Mouse (Mus musculus): ENCODE data around the gene Homez. TPM values are rescaled to one million over a fixed set of nuclear protein-coding genes. Genes with fewer than 3 reads are reported as not detected.

Homez gene
- polyA plus RNA-seq (2015; fragmentation: Nextera tagmentation; extraction: Ambion mirVana), result 2.2 TPM in 2 replicates

DNA sequence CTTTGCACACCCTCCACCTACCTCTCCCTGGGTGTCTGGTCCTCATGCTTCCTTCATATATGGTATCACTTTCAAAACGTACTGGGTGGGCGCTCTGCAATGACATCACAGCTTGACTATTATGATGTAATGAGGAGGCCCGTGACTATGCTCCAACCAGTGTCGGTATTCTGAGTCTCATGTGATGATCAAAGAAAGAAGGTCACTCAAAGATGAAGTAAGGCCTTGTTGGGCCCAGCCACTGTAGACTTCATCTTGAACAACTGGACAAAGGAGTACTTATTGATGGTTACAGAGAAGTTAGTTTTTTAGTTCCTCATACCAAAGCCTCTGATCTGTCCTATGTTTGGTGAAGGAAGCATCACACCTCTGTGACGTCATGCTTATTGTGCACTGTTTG lies at the start of gene Homez:
Gene Homez (minus strand): TSS at position 101 of the 400 bp plus-strand sequence.
- ATAC-seq (ENCODE audit: low read depth) (no peak), DNase-seq (no peak)
- Histone ChIP-seq H3K9me3 (replicated peaks) (no peaks in the 10 kb centered on the region), H3K4me1 (replicated peaks) (peaks cover 7% of the 10 kb centered on the region), H3K4me3 (replicated peaks) (no peak within 1 kb of the TSS), H3K27me3 (no peaks in the 10 kb centered on the region), H3K4me2 (no peak within 1 kb of the TSS), H3K27ac (no peak within 1 kb of the TSS), H3K36me3 (no peaks in the 10 kb centered on the region), H3K9ac (no peak within 1 kb of the TSS)
- 72% methylated on average over 5 of the region's 5 CpGs for WGBS (ENCODE audit: insufficient replicate concordance)

DNA sequence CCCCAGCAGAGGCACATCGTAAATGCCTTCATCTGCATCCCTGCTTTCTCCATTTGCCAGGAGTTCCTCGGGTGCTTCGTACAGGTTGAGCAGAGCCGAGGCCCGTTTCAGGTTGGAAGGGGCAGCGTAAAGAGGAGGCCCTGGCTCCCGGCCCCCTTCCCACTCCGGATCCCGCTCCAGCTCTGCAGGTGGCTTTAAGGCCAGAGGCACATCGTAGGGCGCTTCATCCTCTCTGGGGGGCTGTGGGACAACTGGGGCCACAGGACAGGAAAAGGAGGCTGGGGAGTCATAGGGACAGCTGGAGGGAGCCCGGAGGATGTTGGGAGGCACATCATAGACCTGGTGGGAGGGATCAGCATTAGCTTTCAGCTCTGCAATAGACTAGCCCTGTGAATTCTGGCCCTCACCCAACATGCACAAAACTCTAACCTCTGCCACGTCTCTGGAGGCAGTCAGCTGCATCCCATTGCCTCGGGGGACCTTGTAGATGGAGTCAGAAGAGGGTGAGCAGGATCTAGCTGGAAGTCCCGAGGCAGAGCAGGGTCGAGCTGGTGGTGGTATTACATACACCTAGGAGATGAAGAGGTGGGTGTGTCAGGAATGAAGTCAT lies 49.4 kb upstream of the Homez start:
- Histone ChIP-seq H3K27me3 (peaks cover 38% of the 10 kb centered on the region), H3K9me3 (replicated peaks) (no peaks in the 10 kb centered on the region; the same call in 1 of the 2 replicates), H3K27ac (no peak overlapping the region), H3K4me3 (replicated peaks) (no peak overlapping the region), H3K4me2 (no peak overlapping the region), H3K4me1 (replicated peaks) (peaks cover 12% of the 10 kb centered on the region), H3K36me3 (no peaks in the 10 kb centered on the region), H3K9ac (no peak overlapping the region)
- no peak for ATAC-seq (ENCODE audit: low read depth)
- DNase-seq, result no peak
- WGBS (ENCODE audit: insufficient replicate concordance), result 73% methylated on average over 16 of the region's 16 CpGs

DNA sequence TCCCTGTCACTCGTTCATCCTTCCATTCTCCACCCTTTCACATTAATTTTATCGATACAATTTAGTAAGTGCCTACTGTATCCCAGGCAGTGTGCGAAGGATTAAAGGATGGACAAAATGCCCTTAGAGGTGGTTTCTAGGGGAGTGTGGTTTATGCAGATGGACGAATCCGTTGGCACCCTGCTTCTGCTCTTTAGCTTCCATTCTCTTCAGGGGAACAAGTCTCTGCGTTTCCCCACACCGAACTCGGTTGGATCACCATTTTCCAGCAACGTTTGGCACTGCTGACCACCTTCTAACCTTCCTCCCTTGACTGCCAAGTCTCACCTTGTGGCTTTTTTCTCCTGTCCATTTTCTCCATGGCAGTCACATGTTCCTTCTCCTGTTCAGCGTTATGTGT lies 42.6 kb upstream of the Homez start:
- Histone ChIP-seq H3K4me1 (replicated peaks) (peaks cover 8% of the 10 kb centered on the region), H3K4me3 (replicated peaks) (peak overlapping the region; percentile 62), H3K9ac (no peak overlapping the region), H3K27ac (no peak overlapping the region), H3K9me3 (replicated peaks) (no peaks in the 10 kb centered on the region), H3K4me2 (peak overlapping the region; percentile 77), H3K27me3 (peaks cover 64% of the 10 kb centered on the region), H3K36me3 (no peaks in the 10 kb centered on the region)
- ATAC-seq (ENCODE audit: low read depth) (no peak), DNase-seq (no peak)
- 22% methylated on average over 10 of the region's 10 CpGs for WGBS (ENCODE audit: insufficient replicate concordance)

DNA sequence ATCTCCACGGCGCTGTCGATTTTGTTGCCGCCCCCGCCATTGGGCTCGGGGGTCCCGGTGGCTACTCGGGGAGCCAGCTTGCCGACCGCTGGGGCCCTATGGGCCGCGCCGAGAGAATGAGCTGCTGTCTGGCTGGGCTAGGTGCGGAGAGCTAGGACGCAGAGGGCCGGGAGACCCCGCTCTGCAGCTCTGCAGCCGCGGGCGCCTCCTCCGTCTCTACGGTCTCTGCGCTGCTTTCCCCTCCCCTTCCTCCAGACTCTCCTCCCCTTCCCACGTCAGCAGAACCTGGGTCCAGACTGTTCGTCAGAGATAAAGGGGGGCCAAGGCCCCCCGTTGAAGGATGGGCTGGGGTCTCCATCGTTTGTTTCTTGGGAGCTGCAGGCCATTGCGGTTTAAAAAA lies 42.1 kb upstream of the Homez start, which contains the start of gene Slc22a17:
Gene Slc22a17 (minus strand): TSS at position 247 of the 400 bp plus-strand sequence.
- Histone ChIP-seq H3K4me1 (replicated peaks) (peaks cover 8% of the 10 kb centered on the region), H3K27ac (no peak within 1 kb of the TSS), H3K9me3 (replicated peaks) (no peaks in the 10 kb centered on the region), H3K4me3 (replicated peaks) (peak within 1 kb of the TSS; percentile 62), H3K4me2 (peak within 1 kb of the TSS; percentile 77), H3K27me3 (peaks cover 64% of the 10 kb centered on the region), H3K36me3 (no peaks in the 10 kb centered on the region), H3K9ac (peak within 1 kb of the TSS; percentile 62)
- ATAC-seq (ENCODE audit: low read depth) (no peak), DNase-seq (no peak)
- WGBS (ENCODE audit: insufficient replicate concordance), result 0% methylated on average over 27 of the region's 28 CpGs

DNA sequence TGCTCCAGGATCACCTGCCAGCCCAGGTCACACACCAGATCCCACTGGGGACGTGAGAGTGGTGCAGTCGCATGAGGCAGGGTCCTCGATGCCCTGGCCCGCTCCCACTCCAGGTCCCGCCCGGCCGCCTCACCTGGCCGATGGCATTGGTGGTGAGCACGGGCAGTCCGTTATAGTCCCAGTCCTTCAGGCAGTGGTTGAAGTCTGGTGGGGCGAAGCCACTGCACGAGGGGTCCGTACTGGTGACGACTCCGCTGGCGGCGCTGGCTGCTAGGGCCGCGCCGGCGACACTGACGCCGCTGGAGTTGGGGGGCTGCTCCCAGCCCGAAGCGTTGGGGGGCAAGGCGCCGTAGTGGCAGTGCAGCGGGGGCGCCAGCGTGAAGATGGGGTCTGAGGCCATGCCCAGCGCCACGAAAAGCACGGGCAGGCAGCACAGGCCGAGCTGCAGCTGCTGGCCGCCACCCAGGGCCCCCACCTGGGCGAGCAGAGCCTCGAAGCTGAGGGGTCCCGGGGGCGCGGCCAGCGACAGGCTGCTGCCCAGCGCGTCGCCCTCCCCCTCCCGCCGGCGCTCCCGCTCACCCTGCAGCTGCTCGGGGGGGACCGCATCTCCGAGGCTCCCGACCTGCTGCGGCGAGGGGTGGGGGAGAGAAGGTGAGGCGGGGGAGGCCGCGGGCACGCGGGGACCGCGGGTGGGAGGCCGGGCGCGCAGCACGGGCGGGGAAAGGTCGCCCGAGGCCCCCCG lies 41.5 kb upstream of the Homez start:
- no peaks in the 10 kb centered on the region for H3K36me3 ChIP-seq
- DNase-seq (no peak), ATAC-seq (ENCODE audit: low read depth) (no peak)
- H3K4me2 ChIP-seq, result peak overlapping the region; percentile 77
- no peaks in the 10 kb centered on the region for H3K9me3 ChIP-seq (replicated peaks)
- H3K27me3 ChIP-seq, result peaks cover 64% of the 10 kb centered on the region
- peaks cover 8% of the 10 kb centered on the region for H3K4me1 ChIP-seq (replicated peaks)
- H3K4me3 ChIP-seq (replicated peaks), result peak overlapping the region; percentile 62
- peak overlapping the region; percentile 62 for H3K9ac ChIP-seq
- 4% methylated on average over 67 of the region's 69 CpGs for WGBS (ENCODE audit: insufficient replicate concordance)
- no peak overlapping the region for H3K27ac ChIP-seq

DNA sequence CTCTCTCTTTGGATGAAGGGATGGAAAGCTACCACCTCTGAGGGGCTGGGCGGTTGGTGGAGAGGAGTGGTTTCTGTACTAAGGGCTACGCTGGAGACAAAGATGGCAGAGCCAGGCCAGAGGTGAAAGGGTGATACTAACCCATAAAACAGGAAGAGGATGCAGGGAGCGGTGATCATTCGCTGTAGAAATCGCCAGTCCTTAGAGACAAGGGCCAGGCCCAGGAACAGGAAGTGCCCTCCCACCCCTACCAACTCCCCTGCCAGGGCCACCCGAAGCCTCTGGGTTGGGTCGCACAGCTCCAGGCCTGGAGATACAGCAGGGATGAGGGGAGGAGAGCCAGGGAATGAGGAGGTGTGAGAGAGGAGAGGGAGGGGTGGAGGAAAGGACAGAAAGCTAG lies 37.9 kb upstream of the Homez start:
- peaks cover 8% of the 10 kb centered on the region for H3K4me1 ChIP-seq (replicated peaks)
- H3K36me3 ChIP-seq, result no peaks in the 10 kb centered on the region; the same call in 1 of the 2 replicates
- H3K9me3 ChIP-seq (replicated peaks), result no peaks in the 10 kb centered on the region
- no peak for ATAC-seq (ENCODE audit: low read depth)
- no peak overlapping the region for H3K27ac ChIP-seq
- H3K27me3 ChIP-seq, result peaks cover 44% of the 10 kb centered on the region
- DNase-seq, result no peak
- H3K4me3 ChIP-seq (replicated peaks), result no peak overlapping the region
- H3K4me2 ChIP-seq, result no peak overlapping the region
- WGBS (ENCODE audit: insufficient replicate concordance), result 47% methylated on average over 7 of the region's 7 CpGs
- no peak overlapping the region for H3K9ac ChIP-seq

DNA sequence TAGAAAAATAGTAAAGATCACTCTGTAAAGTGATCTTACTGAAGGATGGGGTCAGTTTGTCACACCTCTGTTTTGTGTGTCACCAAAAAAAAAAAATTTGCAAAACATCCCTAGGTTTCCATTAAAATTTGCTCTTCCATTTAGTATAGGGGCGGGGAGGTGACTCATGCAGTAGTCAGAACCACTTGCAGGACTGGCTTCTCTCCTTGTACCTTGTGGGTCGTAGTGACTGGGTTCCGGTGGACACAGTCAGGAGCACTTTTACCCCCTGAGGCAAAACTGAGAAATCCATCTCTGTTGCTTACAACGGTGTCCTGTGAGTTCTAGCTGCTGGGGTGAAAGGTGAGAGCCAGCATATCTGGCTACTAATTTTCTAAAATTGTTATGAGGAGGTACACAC lies 32.9 kb upstream of the Homez start:
- DNase-seq, result no peak
- Histone ChIP-seq H3K36me3 (peaks cover 3% of the 10 kb centered on the region), H3K9ac (no peak overlapping the region), H3K4me1 (replicated peaks) (no peaks in the 10 kb centered on the region), H3K27ac (no peak overlapping the region), H3K4me3 (replicated peaks) (no peak overlapping the region), H3K4me2 (no peak overlapping the region), H3K27me3 (no peaks in the 10 kb centered on the region), H3K9me3 (replicated peaks) (no peaks in the 10 kb centered on the region)
- ATAC-seq (ENCODE audit: low read depth), result no peak
- WGBS (ENCODE audit: insufficient replicate concordance), result 70% methylated on average over 4 of the region's 4 CpGs

DNA sequence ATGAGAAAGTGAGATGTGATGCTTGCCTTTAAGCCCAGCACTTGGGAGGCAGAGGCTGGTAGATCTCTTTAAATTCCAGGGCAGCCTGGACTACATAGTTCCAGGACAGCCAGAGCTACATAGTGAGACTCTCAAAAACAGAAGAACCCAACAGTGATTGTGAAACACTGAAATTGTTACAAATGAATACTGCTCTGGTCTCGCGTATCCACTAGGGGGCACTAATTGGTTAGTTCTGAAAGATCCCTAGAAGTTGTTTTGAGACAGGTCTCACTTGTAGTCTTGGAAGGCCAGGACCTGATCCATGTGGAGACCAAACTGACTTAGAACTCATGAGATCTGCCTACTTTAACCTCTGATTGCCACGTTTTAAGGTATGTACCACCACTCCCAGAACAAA lies 29.6 kb upstream of the Homez start:
- DNase-seq, result peak; percentile 27
- Histone ChIP-seq H3K27me3 (no peaks in the 10 kb centered on the region), H3K4me2 (no peak overlapping the region), H3K4me1 (replicated peaks) (peaks cover 22% of the 10 kb centered on the region), H3K27ac (no peak overlapping the region), H3K9ac (no peak overlapping the region), H3K36me3 (peaks cover 35% of the 10 kb centered on the region), H3K4me3 (replicated peaks) (no peak overlapping the region), H3K9me3 (replicated peaks) (no peaks in the 10 kb centered on the region)
- 2% methylated on average over 3 of the region's 3 CpGs for WGBS (ENCODE audit: insufficient replicate concordance)
- ATAC-seq (ENCODE audit: low read depth), result peak; percentile 47

DNA sequence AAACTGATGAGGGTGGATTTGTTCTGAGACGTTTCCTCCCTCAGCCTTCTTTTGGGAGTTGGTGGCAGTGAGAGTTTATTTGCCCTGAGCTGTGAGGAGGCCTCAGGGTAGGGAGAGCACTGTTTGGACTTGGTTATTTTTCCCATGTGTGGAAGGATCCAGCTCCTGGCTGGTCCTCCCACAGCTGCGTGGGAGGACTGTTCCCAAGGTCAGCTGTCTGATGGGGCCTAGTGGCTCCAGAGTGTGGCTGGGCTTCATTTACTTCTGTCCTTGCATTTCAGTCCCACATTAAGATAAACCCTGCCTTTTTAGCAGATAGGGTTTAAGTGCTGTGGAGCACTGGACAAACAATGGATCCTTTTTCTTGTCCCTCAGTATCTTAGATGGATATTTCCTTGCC lies 26.7 kb upstream of the Homez start:
- DNase-seq (no peak), ATAC-seq (ENCODE audit: low read depth) (no peak)
- 68% methylated on average over 2 of the region's 2 CpGs for WGBS (ENCODE audit: insufficient replicate concordance)
- Histone ChIP-seq H3K4me2 (no peak overlapping the region), H3K27me3 (no peaks in the 10 kb centered on the region), H3K4me1 (replicated peaks) (peaks cover 39% of the 10 kb centered on the region), H3K27ac (no peak overlapping the region), H3K9ac (no peak overlapping the region), H3K9me3 (replicated peaks) (no peaks in the 10 kb centered on the region), H3K36me3 (peaks cover 36% of the 10 kb centered on the region), H3K4me3 (replicated peaks) (no peak overlapping the region)

DNA sequence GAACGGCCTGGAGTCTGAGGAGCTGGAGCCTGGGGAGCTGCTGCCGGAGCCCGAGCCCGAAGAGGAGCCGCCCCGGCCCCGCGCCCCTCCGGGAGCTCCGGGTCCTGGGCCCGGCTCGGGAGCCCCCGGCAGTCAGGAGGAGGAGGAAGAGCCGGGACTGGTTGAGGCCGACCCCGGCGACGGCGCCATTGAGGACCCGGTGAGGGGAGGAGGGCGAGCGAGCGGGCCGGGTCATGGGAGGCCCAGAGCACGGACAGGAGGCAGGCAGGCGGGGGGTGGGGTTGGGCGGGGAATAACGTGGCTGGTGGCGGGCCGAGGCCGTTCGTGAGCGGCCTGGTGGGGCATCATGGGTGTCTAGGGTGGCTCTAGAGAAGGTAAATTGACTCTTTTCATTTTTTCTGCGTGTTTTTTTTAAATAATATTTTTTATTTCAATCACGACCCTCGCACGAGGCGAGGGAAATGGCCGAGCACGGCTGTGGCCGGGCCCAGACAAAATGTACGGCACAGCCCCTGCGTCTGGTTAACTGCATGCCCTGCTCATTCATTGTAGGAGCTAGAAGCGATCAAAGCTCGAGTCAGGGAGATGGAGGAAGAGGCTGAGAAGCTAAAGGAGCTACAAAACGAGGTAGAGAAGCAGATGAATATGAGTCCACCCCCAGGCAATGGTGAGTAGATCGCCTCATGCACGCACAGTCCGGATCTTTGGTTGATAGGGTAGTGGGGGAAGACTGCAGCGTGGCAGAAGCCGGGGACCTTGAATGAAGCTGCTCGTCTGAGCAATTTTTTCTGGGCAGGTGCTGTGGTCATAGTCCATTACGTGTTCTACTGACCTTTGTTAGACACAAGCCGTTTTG lies 23.8 kb upstream of the Homez start:
- ATAC-seq (ENCODE audit: low read depth) (peak; percentile 47), DNase-seq (peak; percentile 55)
- under 1% methylated on average over 45 of the region's 54 CpGs for WGBS (ENCODE audit: insufficient replicate concordance)
- H3K4me2 ChIP-seq, result peak overlapping the region; percentile 91
- H3K27ac ChIP-seq, result peak overlapping the region; percentile 86
- H3K4me1 ChIP-seq (replicated peaks), result peaks cover 45% of the 10 kb centered on the region
- peak overlapping the region; percentile 97 for H3K9ac ChIP-seq
- peak overlapping the region; percentile 90 for H3K4me3 ChIP-seq (replicated peaks)
- H3K27me3 ChIP-seq, result no peaks in the 10 kb centered on the region
- H3K36me3 ChIP-seq, result peaks cover 36% of the 10 kb centered on the region
- H3K9me3 ChIP-seq (replicated peaks), result no peaks in the 10 kb centered on the region

DNA sequence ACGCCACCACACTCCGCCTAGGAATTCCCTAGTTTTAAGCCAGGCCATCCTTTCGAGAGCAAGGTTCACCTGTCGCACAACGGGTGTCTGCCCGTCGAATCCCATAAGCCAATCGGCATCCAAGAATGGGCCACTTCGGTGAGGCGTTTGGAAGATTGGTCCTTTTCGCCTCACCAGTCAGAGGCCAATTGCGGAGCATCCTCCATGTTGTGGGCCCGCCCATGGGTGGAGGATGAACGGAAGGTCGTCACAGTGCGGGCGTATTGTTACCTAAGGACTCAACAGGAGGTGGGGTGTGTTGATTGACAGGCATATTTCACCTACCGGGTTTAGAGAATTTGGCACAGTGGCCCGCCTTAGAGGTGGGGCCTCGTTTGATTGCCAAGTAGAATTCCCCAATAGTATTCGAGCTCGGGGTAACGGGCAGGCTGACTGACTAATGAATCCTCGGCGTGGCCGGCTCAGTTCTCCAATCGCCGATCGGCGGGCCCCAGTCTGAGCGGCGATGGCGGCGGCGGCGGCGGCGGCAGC lies 23.0 kb upstream of the Homez start:
- Histone ChIP-seq H3K9me3 (replicated peaks) (no peaks in the 10 kb centered on the region), H3K27me3 (no peaks in the 10 kb centered on the region), H3K4me1 (replicated peaks) (peaks cover 45% of the 10 kb centered on the region), H3K9ac (peak overlapping the region; percentile 97), H3K36me3 (peaks cover 33% of the 10 kb centered on the region), H3K27ac (peak overlapping the region; percentile 87), H3K4me2 (peak overlapping the region; percentile 91), H3K4me3 (replicated peaks) (peak overlapping the region; percentile 90)
- ATAC-seq (ENCODE audit: low read depth), result peak; percentile 97
- WGBS (ENCODE audit: insufficient replicate concordance), result 1% methylated on average over 38 of the region's 38 CpGs
- peak; percentile 98 for DNase-seq
